Mouse (Mus musculus): Measurements from ENCODE around the gene Pde4a. TPM values are rescaled to one million over a fixed set of nuclear protein-coding genes. Genes with fewer than 3 reads are reported as not detected.
"Not testable (repeated sequence)": the region's sequence is repeated elsewhere in the genome, so short reads cannot be mapped to it uniquely, and the experiment has no call there.

Gene Pde4a
- polyA plus RNA-seq, 1 experiment = 7.4 TPM

GRCm38 (mm10) chr9:21249629-21250508 is 84.4 kb downstream of the Pde4a start:
- TF ChIP-seq MYOG (IDR thresholded peaks at IDR 0.05; ENCODE audit: control insufficient read depth, extremely low read depth, insufficient read length) (no peak), USF1 (IDR thresholded peaks at IDR 0.05; ENCODE audit: low read depth) (no peak), FOSL1 (IDR thresholded peaks at IDR 0.05; ENCODE audit: insufficient read depth, low read length, poor library complexity, severe bottlenecking) (no peak), MYOD1 (IDR thresholded peaks at IDR 0.05; ENCODE audit: control insufficient read depth, insufficient read length, low read depth) (no peak), MAX (IDR thresholded peaks at IDR 0.05) (no peak), CTCF (IDR thresholded peaks at IDR 0.05; ENCODE audit: control insufficient read depth, insufficient read depth, insufficient read length) (no peak), CEBPB (IDR thresholded peaks at IDR 0.05; ENCODE audit: low read depth) (no peak)
- H3K27me3 ChIP-seq (ENCODE audit: control insufficient read depth, insufficient read depth, insufficient read length) = peaks cover 35% of the 10 kb centered on the region
- no peaks in the 10 kb centered on the region for H3K79me2 ChIP-seq (ENCODE audit: control insufficient read depth, insufficient read depth)

GRCm38 (mm10) chr9:21250509-21250908 is 85.0 kb downstream of the Pde4a start:
- H3ac ChIP-seq (ENCODE audit: control insufficient read depth, insufficient read length, low read depth) = no peak overlapping the region
- TF ChIP-seq MYOD1 (IDR thresholded peaks at IDR 0.05; ENCODE audit: control insufficient read depth, insufficient read length, low read depth) (no peak), MYOG (IDR thresholded peaks at IDR 0.05; ENCODE audit: control insufficient read depth, extremely low read depth, insufficient read length) (no peak), CEBPB (IDR thresholded peaks at IDR 0.05; ENCODE audit: low read depth) (no peak)
- H3K79me3 ChIP-seq (ENCODE audit: low read depth) = no peaks in the 10 kb centered on the region
- H3K4me3 ChIP-seq (ENCODE audit: insufficient read depth, poor library complexity, severe bottlenecking) = no peak overlapping the region
- no peaks in the 10 kb centered on the region for H3K36me3 ChIP-seq (ENCODE audit: control insufficient read depth, insufficient read depth)
- H3K79me2 ChIP-seq (ENCODE audit: control insufficient read depth, insufficient read depth) = no peaks in the 10 kb centered on the region
- H3K27me3 ChIP-seq (ENCODE audit: control insufficient read depth, insufficient read depth, insufficient read length) = peaks cover 29% of the 10 kb centered on the region

More at GRCm38 (mm10) chr9:21249629-21250508, 84.4 kb downstream of the Pde4a start:
- H3K4me3 ChIP-seq (ENCODE audit: insufficient read depth, poor library complexity, severe bottlenecking) = no peak overlapping the region
- no peaks in the 10 kb centered on the region for H3K36me3 ChIP-seq (ENCODE audit: control insufficient read depth, insufficient read depth)
- no peak overlapping the region for H3ac ChIP-seq (ENCODE audit: control insufficient read depth, insufficient read length, low read depth)
- H3K79me3 ChIP-seq (ENCODE audit: low read depth) = no peaks in the 10 kb centered on the region

GRCm38 (mm10) chr9:21251116-21251735 is 85.7 kb downstream of the Pde4a start:
- no peaks in the 10 kb centered on the region for H3K79me3 ChIP-seq (ENCODE audit: low read depth)
- H3K4me3 ChIP-seq (ENCODE audit: insufficient read depth, poor library complexity, severe bottlenecking) = no peak overlapping the region
- H3ac ChIP-seq (ENCODE audit: control insufficient read depth, insufficient read length, low read depth) = no peak overlapping the region
- H3K79me2 ChIP-seq (ENCODE audit: control insufficient read depth, insufficient read depth) = no peaks in the 10 kb centered on the region
- TF ChIP-seq MYOD1 (IDR thresholded peaks at IDR 0.05; ENCODE audit: control insufficient read depth, insufficient read length, low read depth) (no peak), CTCF (IDR thresholded peaks at IDR 0.05; ENCODE audit: control insufficient read depth, insufficient read depth, insufficient read length) (no peak), USF1 (IDR thresholded peaks at IDR 0.05; ENCODE audit: low read depth) (no peak), FOSL1 (IDR thresholded peaks at IDR 0.05; ENCODE audit: insufficient read depth, low read length, poor library complexity, severe bottlenecking) (no peak), CEBPB (IDR thresholded peaks at IDR 0.05; ENCODE audit: low read depth) (no peak), MAX (IDR thresholded peaks at IDR 0.05) (no peak), MYOG (IDR thresholded peaks at IDR 0.05; ENCODE audit: control insufficient read depth, extremely low read depth, insufficient read length) (no peak)
- peaks cover 28% of the 10 kb centered on the region for H3K27me3 ChIP-seq (ENCODE audit: control insufficient read depth, insufficient read depth, insufficient read length)
- no peaks in the 10 kb centered on the region for H3K36me3 ChIP-seq (ENCODE audit: control insufficient read depth, insufficient read depth)

GRCm38 (mm10) chr9:21254690-21255089 is 89.2 kb downstream of the Pde4a start:
- no peak overlapping the region for H3K4me3 ChIP-seq (ENCODE audit: insufficient read depth, poor library complexity, severe bottlenecking)
- TF ChIP-seq CEBPB (IDR thresholded peaks at IDR 0.05; ENCODE audit: low read depth) (no peak), MYOG (IDR thresholded peaks at IDR 0.05; ENCODE audit: control insufficient read depth, extremely low read depth, insufficient read length) (no peak), USF1 (IDR thresholded peaks at IDR 0.05; ENCODE audit: low read depth) (no peak), MYOD1 (IDR thresholded peaks at IDR 0.05; ENCODE audit: control insufficient read depth, insufficient read length, low read depth) (no peak), FOSL1 (IDR thresholded peaks at IDR 0.05; ENCODE audit: insufficient read depth, low read length, poor library complexity, severe bottlenecking) (no peak), MAX (IDR thresholded peaks at IDR 0.05) (no peak), CTCF (IDR thresholded peaks at IDR 0.05; ENCODE audit: control insufficient read depth, insufficient read depth, insufficient read length) (no peak)
- no peaks in the 10 kb centered on the region for H3K36me3 ChIP-seq (ENCODE audit: control insufficient read depth, insufficient read depth)
- peaks cover 16% of the 10 kb centered on the region for H3K27me3 ChIP-seq (ENCODE audit: control insufficient read depth, insufficient read depth, insufficient read length)
- no peaks in the 10 kb centered on the region for H3K79me3 ChIP-seq (ENCODE audit: low read depth)
- H3K79me2 ChIP-seq (ENCODE audit: control insufficient read depth, insufficient read depth) = no peaks in the 10 kb centered on the region
- no peak overlapping the region for H3ac ChIP-seq (ENCODE audit: control insufficient read depth, insufficient read length, low read depth)

GRCm38 (mm10) chr9:21256349-21256748 is 90.8 kb downstream of the Pde4a start:
- not testable (repeated sequence) for H3K79me2 ChIP-seq (ENCODE audit: control insufficient read depth, insufficient read depth); H3K27me3 ChIP-seq (ENCODE audit: control insufficient read depth, insufficient read depth, insufficient read length); H3K4me3 ChIP-seq (ENCODE audit: insufficient read depth, poor library complexity, severe bottlenecking); H3ac ChIP-seq (ENCODE audit: control insufficient read depth, insufficient read length, low read depth); H3K36me3 ChIP-seq (ENCODE audit: control insufficient read depth, insufficient read depth); H3K79me3 ChIP-seq (ENCODE audit: low read depth)

Data from C2C12 (cell line).